Mouse (Mus musculus) inflammation-experienced regulatory T-cells, adult 16 weeks (primary cell): ENCODE data around the gene Ttc21b. TPM values are rescaled to one million over a fixed set of nuclear protein-coding genes. Genes with fewer than 3 reads are reported as not detected.

Experiments
- polyA plus RNA-seq: library from polyadenylated mRNA; unstranded; fragments of 100-300 nt; shearing (Covaris generic); gene quantifications from one replicate; pipeline ENCODE4 v1.2.1, GENCODE M21; 2017

Ttc21b gene
- polyA plus RNA-seq: 12.3 TPM

DNA sequence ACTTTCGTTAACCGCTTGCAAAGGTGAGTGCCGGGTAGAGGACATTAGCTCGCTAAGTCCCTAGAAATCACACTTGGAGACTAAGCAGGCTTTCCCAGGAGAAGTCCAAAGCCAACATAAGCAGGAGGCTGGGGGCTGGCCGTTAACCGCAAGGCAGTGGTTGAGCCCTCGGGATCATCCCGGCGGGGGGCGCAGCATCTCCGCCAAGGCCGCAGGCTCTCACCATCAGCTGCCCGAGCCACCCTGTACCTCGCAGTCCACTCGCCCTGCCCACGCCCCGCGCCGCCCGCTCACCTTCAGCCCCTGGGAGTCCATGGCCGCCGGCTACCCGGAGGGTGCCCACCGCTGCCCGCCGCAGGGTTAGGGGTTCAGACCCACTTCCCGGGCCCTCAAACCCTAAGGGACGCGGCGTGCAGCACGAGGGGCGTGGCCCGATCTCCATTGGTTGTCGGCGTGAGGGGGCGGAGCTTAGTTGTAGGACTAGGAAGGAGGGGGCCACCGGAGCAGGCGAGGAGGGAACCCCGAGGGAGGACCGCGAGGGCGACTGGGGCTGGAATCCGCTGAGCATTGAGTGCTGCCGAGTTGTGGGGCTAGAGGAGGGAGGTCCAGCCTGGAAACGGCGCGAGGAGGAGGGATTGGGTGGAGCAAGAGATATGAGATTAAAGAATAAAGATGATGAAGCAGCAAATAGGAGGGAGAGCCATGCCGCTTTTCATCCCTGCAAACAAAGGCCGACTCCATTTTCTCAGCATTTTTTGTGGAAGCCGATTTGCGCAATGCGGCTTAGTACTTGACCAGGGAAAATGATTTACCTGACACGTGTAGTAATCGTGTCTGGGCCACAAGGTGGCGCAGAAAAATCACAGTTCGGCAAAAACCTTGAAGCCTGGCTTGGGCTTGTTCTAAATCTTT lies at the start of gene Ttc21b:
Gene Ttc21b, minus strand, starts transcription at position 398 of the 912 bp plus-strand sequence.

Other genes with a start within 250 kb of the Ttc21b start
- gene Galnt3, start 131.6 kb downstream of the Ttc21b start, polyA plus RNA-seq: 0.65 TPM
- not detected for gene Scn1a, start 184.2 kb upstream of the Ttc21b start, polyA plus RNA-seq